Mouse (Mus musculus): ENCODE measurements around the gene Apol7a.

- TF ChIP-seq CTCF (IDR thresholded peaks at IDR 0.05; ENCODE audit: low read depth, low read length), result no peak
- TF ChIP-seq POLR2A (IDR thresholded peaks at IDR 0.05; ENCODE audit: extremely low read depth, insufficient read depth, low read length), result no peak
These were observed 39.0 kb downstream of the Apol7a start for GRCm38 (mm10) chr15:77359905-77360304.
